Mouse (Mus musculus): ENCODE data around the gene Rnf183. TPM values are rescaled to one million over a fixed set of nuclear protein-coding genes. Genes with fewer than 3 reads are reported as not detected.

Rnf183 gene
- polyA plus RNA-seq, 1 experiment from 2014 or later = 2.4 TPM

DNA sequence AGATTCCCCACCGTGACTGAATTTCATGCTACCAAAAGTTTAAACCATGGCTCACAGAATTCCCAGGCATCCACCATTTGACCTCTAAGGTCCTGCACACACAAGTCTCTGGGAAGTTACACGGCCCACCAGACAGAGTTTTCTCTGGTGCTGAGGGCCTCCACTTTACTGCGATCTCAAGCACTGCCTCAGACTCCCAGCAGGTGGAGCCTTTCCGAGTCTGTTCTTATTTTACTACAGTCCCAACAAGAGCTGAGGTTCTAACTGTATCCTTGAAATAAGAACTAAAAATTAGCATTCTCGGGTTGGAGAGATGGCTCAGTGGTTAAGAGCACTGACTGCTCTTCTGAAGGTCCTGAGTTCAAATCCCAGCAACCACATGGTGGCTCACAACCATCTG, 19.9 kb upstream of the Rnf183 start:
- Histone ChIP-seq H3K9ac (ENCODE audit: low read depth, low read length) (no peak overlapping the region), H3K9me3 (replicated peaks; ENCODE audit: low read length) (no peaks in the 10 kb centered on the region), H3K4me3 (replicated peaks; ENCODE audit: low read depth, low read length) (no peak overlapping the region), H3K4me1 (replicated peaks; ENCODE audit: insufficient read depth, low read length) (no peaks in the 10 kb centered on the region), H3K27me3 (ENCODE audit: insufficient read depth, low read length) (no peaks in the 10 kb centered on the region), H3K36me3 (ENCODE audit: insufficient read depth, low read length) (no peaks in the 10 kb centered on the region), H3K4me2 (ENCODE audit: low read length) (no peak overlapping the region), H3K27ac (no peak overlapping the region)
- DNase-seq (ENCODE audit: low spot score) (peak; percentile 72), ATAC-seq (replicated peaks; ENCODE audit: low FRiP score, low read depth) (peak; percentile 65)
- WGBS = 37% methylated on average over 5 of the region's 5 CpGs
- TF ChIP-seq CTCF (IDR thresholded peaks at IDR 0.05; ENCODE audit: low read depth) = peak; percentile 74

DNA sequence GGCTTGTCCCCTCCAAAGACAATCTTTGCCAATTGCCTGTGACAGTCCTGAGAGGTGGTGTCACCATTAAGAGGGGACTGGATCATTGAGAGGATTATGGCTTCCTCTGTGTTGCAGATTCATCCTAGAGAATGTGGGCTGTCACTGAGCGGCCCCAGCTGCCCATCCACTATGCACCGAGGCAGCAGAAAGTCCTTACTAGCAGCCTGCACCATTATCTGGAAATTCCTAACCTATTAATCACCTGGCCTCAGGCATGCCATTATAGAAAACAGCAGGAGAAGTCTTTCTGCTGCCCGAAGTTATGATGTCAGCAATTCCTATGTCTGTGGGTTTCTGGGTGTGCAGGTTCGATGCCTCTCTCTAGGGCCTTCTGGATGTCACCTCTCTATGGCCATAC, 5.9 kb upstream of the Rnf183 start:
- no peak for TF ChIP-seq CTCF (IDR thresholded peaks at IDR 0.05; ENCODE audit: low read depth)
- Histone ChIP-seq H3K27me3 (ENCODE audit: insufficient read depth, low read length) (no peaks in the 10 kb centered on the region), H3K36me3 (ENCODE audit: insufficient read depth, low read length) (no peaks in the 10 kb centered on the region), H3K9ac (ENCODE audit: low read depth, low read length) (no peak overlapping the region), H3K4me3 (replicated peaks; ENCODE audit: low read depth, low read length) (no peak overlapping the region), H3K4me1 (replicated peaks; ENCODE audit: insufficient read depth, low read length) (no peaks in the 10 kb centered on the region), H3K9me3 (replicated peaks; ENCODE audit: low read length) (no peaks in the 10 kb centered on the region), H3K27ac (no peak overlapping the region), H3K4me2 (ENCODE audit: low read length) (no peak overlapping the region)
- ATAC-seq (replicated peaks; ENCODE audit: low FRiP score, low read depth) = no peak
- DNase-seq (ENCODE audit: low spot score) = no peak
- WGBS = 61% methylated on average over 4 of the region's 4 CpGs

DNA sequence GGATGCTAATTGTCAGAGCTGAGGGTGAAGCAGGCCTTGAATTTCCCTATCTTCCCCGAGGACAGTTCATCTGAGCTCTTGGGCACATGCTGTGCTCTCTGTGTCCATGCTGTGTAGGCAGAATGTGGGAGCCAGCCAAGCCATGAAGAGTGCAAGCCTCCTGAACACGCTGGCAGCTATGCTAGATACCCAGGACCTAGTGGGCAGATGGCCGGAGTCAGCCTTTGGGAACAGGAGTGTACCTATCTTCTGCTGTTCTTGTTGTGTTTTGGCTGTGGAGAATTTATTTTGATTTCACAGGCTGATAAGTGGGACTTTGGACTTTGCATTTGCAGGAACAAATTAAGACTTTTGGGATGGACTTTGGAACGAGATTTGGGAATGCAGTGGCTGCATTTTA, 5.5 kb upstream of the Rnf183 start:
- Histone ChIP-seq H3K9me3 (replicated peaks; ENCODE audit: low read length) (no peaks in the 10 kb centered on the region), H3K4me3 (replicated peaks; ENCODE audit: low read depth, low read length) (no peak overlapping the region), H3K27ac (no peak overlapping the region), H3K36me3 (ENCODE audit: insufficient read depth, low read length) (no peaks in the 10 kb centered on the region), H3K9ac (ENCODE audit: low read depth, low read length) (no peak overlapping the region), H3K27me3 (ENCODE audit: insufficient read depth, low read length) (no peaks in the 10 kb centered on the region), H3K4me2 (ENCODE audit: low read length) (no peak overlapping the region), H3K4me1 (replicated peaks; ENCODE audit: insufficient read depth, low read length) (no peaks in the 10 kb centered on the region)
- TF ChIP-seq CTCF (IDR thresholded peaks at IDR 0.05; ENCODE audit: low read depth) = no peak
- DNase-seq (ENCODE audit: low spot score) (no peak), ATAC-seq (replicated peaks; ENCODE audit: low FRiP score, low read depth) (no peak)
- 69% methylated on average over 4 of the region's 4 CpGs for WGBS

DNA sequence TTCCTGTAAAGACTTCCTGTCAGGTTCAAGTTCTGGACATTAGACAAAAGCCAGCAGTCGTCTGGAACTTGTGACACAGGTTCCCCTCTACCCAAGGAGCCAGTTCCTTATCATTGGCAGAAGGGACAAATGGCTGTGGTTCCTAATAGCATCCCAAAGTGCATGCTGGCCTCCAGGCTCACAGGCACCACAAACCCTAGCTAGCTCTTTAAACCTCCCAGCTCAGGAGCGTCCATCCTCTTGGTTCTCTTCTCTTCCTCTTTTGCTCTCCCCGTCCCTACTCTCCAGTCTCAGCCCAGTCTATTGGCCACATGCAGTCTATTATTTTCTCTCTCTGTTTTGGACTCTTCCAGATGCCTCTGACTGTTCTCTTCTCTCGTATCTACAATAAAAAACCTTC, 4.7 kb upstream of the Rnf183 start:
- DNase-seq (ENCODE audit: low spot score) = no peak
- no peak for TF ChIP-seq CTCF (IDR thresholded peaks at IDR 0.05; ENCODE audit: low read depth)
- 65% methylated on average over 4 of the region's 4 CpGs for WGBS

DNA sequence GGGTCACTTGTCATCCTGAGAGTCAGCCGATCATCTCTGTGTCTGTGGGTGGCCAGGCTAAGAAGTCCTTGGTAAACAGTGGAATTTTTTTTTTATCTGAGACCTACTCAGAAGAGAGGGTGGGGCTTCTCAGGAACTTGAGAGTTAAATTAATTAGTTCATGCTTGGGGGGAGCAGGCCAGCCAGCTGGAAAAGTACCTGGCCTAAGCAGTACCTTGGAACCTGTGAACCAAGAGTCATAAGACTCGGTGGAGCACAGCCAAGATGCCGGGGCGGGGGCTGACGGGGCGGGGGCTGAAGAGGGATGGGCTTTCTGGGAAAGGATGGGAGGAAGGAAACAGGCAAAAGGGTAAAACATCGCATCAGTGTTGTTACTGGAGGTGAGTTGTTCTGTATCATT, 2.8 kb upstream of the Rnf183 start:
- WGBS = 45% methylated on average over 7 of the region's 7 CpGs

More for the DNA sequence above, 4.7 kb upstream of the Rnf183 start:
- Histone ChIP-seq H3K4me1 (replicated peaks; ENCODE audit: insufficient read depth, low read length) (no peaks in the 10 kb centered on the region), H3K27me3 (ENCODE audit: insufficient read depth, low read length) (no peaks in the 10 kb centered on the region), H3K4me3 (replicated peaks; ENCODE audit: low read depth, low read length) (no peak overlapping the region), H3K4me2 (ENCODE audit: low read length) (no peak overlapping the region), H3K9ac (ENCODE audit: low read depth, low read length) (no peak overlapping the region), H3K27ac (no peak overlapping the region), H3K9me3 (replicated peaks; ENCODE audit: low read length) (no peaks in the 10 kb centered on the region), H3K36me3 (ENCODE audit: insufficient read depth, low read length) (no peaks in the 10 kb centered on the region)
- ATAC-seq (replicated peaks; ENCODE audit: low FRiP score, low read depth) = no peak

DNA sequence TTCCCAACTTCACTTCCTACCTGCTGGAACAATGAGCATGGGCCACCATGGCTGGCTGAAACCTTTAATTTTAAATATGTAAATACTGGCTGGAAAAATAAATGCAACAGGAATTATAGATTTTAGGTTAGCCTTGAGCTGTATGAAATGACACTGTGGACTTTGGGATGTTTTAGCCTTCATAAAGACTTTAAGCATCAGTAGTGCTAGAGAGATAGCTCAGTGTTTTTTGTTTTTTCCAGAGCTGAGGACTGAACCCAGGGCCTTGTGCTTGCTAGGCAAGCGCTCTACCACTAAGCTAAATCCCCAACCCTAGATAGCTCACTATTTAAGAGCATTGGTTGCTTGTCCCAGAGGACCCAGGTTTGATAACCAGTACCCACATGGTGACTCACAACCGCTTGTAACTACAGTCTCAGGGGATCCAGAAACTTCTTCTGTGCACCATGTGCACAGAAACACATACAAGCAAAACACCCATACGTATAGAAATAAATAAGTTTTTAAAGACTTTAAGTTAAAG, 2.3 kb upstream of the Rnf183 start:
- no peak for TF ChIP-seq CTCF (IDR thresholded peaks at IDR 0.05; ENCODE audit: low read depth)
- ATAC-seq (replicated peaks; ENCODE audit: low FRiP score, low read depth) (no peak), DNase-seq (ENCODE audit: low spot score) (no peak)
- Histone ChIP-seq H3K4me2 (ENCODE audit: low read length) (no peak overlapping the region), H3K27me3 (ENCODE audit: insufficient read depth, low read length) (no peaks in the 10 kb centered on the region), H3K9me3 (replicated peaks; ENCODE audit: low read length) (no peaks in the 10 kb centered on the region), H3K9ac (ENCODE audit: low read depth, low read length) (no peak overlapping the region), H3K4me3 (replicated peaks; ENCODE audit: low read depth, low read length) (no peak overlapping the region), H3K36me3 (ENCODE audit: insufficient read depth, low read length) (no peaks in the 10 kb centered on the region), H3K27ac (peak overlapping the region; percentile 21; the same call in 1 of the 2 replicates), H3K4me1 (replicated peaks; ENCODE audit: insufficient read depth, low read length) (no peaks in the 10 kb centered on the region)
- WGBS = 87% methylated on average over 3 of the region's 3 CpGs

More for the DNA sequence above, 2.8 kb upstream of the Rnf183 start:
- no peak overlapping the region for H3K4me2 ChIP-seq (ENCODE audit: low read length)
- H3K9me3 ChIP-seq (replicated peaks; ENCODE audit: low read length) = no peaks in the 10 kb centered on the region
- peak; percentile 29 for DNase-seq (ENCODE audit: low spot score)
- H3K36me3 ChIP-seq (ENCODE audit: insufficient read depth, low read length) = no peaks in the 10 kb centered on the region
- H3K27me3 ChIP-seq (ENCODE audit: insufficient read depth, low read length) = no peaks in the 10 kb centered on the region
- TF ChIP-seq CTCF (IDR thresholded peaks at IDR 0.05; ENCODE audit: low read depth) = no peak
- peak overlapping the region; percentile 21; the same call in 1 of the 2 replicates for H3K27ac ChIP-seq
- ATAC-seq (replicated peaks; ENCODE audit: low FRiP score, low read depth) = peak; percentile 87
- H3K4me1 ChIP-seq (replicated peaks; ENCODE audit: insufficient read depth, low read length) = no peaks in the 10 kb centered on the region
- no peak overlapping the region for H3K4me3 ChIP-seq (replicated peaks; ENCODE audit: low read depth, low read length)
- no peak overlapping the region for H3K9ac ChIP-seq (ENCODE audit: low read depth, low read length)
